Mouse (Mus musculus) embryonic facial prominence, embryonic 10.5 days (tissue): ENCODE results near the gene Ostc. TPM values are rescaled to one million over a fixed set of nuclear protein-coding genes. Genes with fewer than 3 reads are reported as not detected.

Source experiments
- DNase-seq: peaks from one replicate; pipeline ENCODE4 v3.0.0-alpha.2; 2017; ENCODE audit warnings: low spot score
- H3K27ac ChIP-seq: fragments of 300-500 bp; sonication (generic); replicated peaks from 2 replicates; pipeline ENCODE4 v1.5.1; 2016; ENCODE audit warnings: mild to moderate bottlenecking
- H3K27me3 ChIP-seq: fragments of 300-500 bp; sonication (generic); replicated peaks from 2 replicates; pipeline ENCODE4 v1.6.1; 2016; ENCODE audit warnings: low read depth, mild to moderate bottlenecking; ENCODE audit not compliant: poor library complexity, severe bottlenecking
- H3K36me3 ChIP-seq: fragments of 300-500 bp; sonication (generic); replicated peaks from 2 replicates; pipeline ENCODE4 v1.6.1; 2016; ENCODE audit warnings: mild to moderate bottlenecking, moderate library complexity
- H3K4me1 ChIP-seq: fragments of 300-500 bp; sonication (generic); 2 replicates; pipeline ENCODE4 v1.6.1; 2016
- H3K4me3 ChIP-seq: fragments of 300-500 bp; sonication (generic); 2 replicates; pipeline ENCODE4 v1.5.1; 2016; ENCODE audit warnings: mild to moderate bottlenecking, moderate library complexity
- H3K9me3 ChIP-seq: fragments of 300-500 bp; sonication (generic); 2 replicates; pipeline ENCODE4 v1.6.1; 2016; ENCODE audit warnings: mild to moderate bottlenecking
- WGBS: fragments of 180-500 bp; shearing (Covaris S2); methylation state at CpG from one replicate; pipeline ENCODE4 v1.1.7; 2016; 5-methylcytosine and 5-hydroxymethylcytosine counted together
- polyA plus RNA-seq: library from polyadenylated mRNA; unstranded; fragments of >200 nt; fragmentation: Nextera tagmentation; extraction: Ambion mirVana; gene quantifications from 2 replicates; pipeline ENCODE4 v1.2.1, GENCODE M21; 2016

Gene Ostc
- polyA plus RNA-seq, 1 experiment from 2014 or later, result 314 TPM

GRCm38 (mm10) chr3:130694041-130694593 lies 15.1 kb downstream of the Ostc start:
- 70% methylated on average over 9 of the region's 9 CpGs for WGBS
- H3K9me3 ChIP-seq, result no peaks in the 10 kb centered on the region; the same call in 1 of the 2 replicates
- H3K27me3 ChIP-seq, result no peaks in the 10 kb centered on the region
- peaks cover 10% of the 10 kb centered on the region for H3K4me1 ChIP-seq
- no peak for DNase-seq
- H3K36me3 ChIP-seq, result peaks cover 49% of the 10 kb centered on the region
- H3K27ac ChIP-seq, result no peak overlapping the region
- no peak overlapping the region for H3K4me3 ChIP-seq

GRCm38 (mm10) chr3:130691596-130692170 lies 17.6 kb downstream of the Ostc start:
- peak overlapping the region; percentile 55 for H3K4me3 ChIP-seq
- peak overlapping the region; percentile 73 for H3K27ac ChIP-seq
- peaks cover 26% of the 10 kb centered on the region for H3K36me3 ChIP-seq
- no peaks in the 10 kb centered on the region for H3K27me3 ChIP-seq
- WGBS, result 54% methylated on average over 12 of the region's 12 CpGs
- H3K9me3 ChIP-seq, result no peaks in the 10 kb centered on the region; the same call in 1 of the 2 replicates
- no peak for DNase-seq
- peaks cover 10% of the 10 kb centered on the region for H3K4me1 ChIP-seq

- Histone ChIP-seq H3K27me3 (no peaks in the 10 kb centered on the region), H3K4me1 (peaks cover 10% of the 10 kb centered on the region), H3K27ac (peak overlapping the region; percentile 73), H3K9me3 (no peaks in the 10 kb centered on the region; the same call in 1 of the 2 replicates), H3K36me3 (peaks cover 19% of the 10 kb centered on the region), H3K4me3 (peak overlapping the region; percentile 55)
- 10% methylated on average over 20 of the region's 20 CpGs for WGBS
- DNase-seq, result peak; percentile 60
Measured at GRCm38 (mm10) chr3:130690834-130691595, 18.2 kb downstream of the Ostc start.

- Histone ChIP-seq H3K27me3 (no peaks in the 10 kb centered on the region), H3K4me3 (no peak overlapping the region), H3K9me3 (no peaks in the 10 kb centered on the region; the same call in 1 of the 2 replicates), H3K36me3 (peaks cover 5% of the 10 kb centered on the region), H3K4me1 (peaks cover 11% of the 10 kb centered on the region), H3K27ac (no peak overlapping the region)
- peak; percentile 81 for DNase-seq
- WGBS, result 25% methylated on average over 12 of the region's 12 CpGs
Measured at GRCm38 (mm10) chr3:130689630-130690029, 19.6 kb downstream of the Ostc start.

- Histone ChIP-seq H3K9me3 (no peaks in the 10 kb centered on the region), H3K27ac (no peak overlapping the region), H3K27me3 (no peaks in the 10 kb centered on the region), H3K4me3 (no peak overlapping the region), H3K4me1 (peaks cover 20% of the 10 kb centered on the region), H3K36me3 (no peaks in the 10 kb centered on the region)
- no peak for DNase-seq
- WGBS, result 82% methylated on average over 1 of the region's 1 CpGs
Measured at GRCm38 (mm10) chr3:130687051-130687450, 22.2 kb downstream of the Ostc start.

GRCm38 (mm10) chr3:130685014-130685366 lies 24.3 kb downstream of the Ostc start:
- 84% methylated on average over 8 of the region's 8 CpGs for WGBS
- Histone ChIP-seq H3K4me1 (peaks cover 10% of the 10 kb centered on the region; the same call in 1 of the 2 replicates), H3K27me3 (no peaks in the 10 kb centered on the region), H3K36me3 (no peaks in the 10 kb centered on the region), H3K9me3 (no peaks in the 10 kb centered on the region), H3K27ac (no peak overlapping the region), H3K4me3 (no peak overlapping the region)
- DNase-seq, result no peak

GRCm38 (mm10) chr3:130684276-130685013 lies 24.8 kb downstream of the Ostc start:
- DNase-seq, result no peak
- 80% methylated on average over 9 of the region's 9 CpGs for WGBS
- Histone ChIP-seq H3K9me3 (no peaks in the 10 kb centered on the region), H3K27me3 (no peaks in the 10 kb centered on the region), H3K4me1 (peaks cover 10% of the 10 kb centered on the region; the same call in 1 of the 2 replicates), H3K4me3 (no peak overlapping the region), H3K27ac (no peak overlapping the region; the same call in 1 of the 2 replicates), H3K36me3 (no peaks in the 10 kb centered on the region)

- no peaks in the 10 kb centered on the region for H3K27me3 ChIP-seq
- no peak overlapping the region for H3K27ac ChIP-seq
- H3K4me3 ChIP-seq, result no peak overlapping the region
- 77% methylated on average over 8 of the region's 8 CpGs for WGBS
- H3K9me3 ChIP-seq, result no peaks in the 10 kb centered on the region
- H3K4me1 ChIP-seq, result peaks cover 10% of the 10 kb centered on the region; the same call in 1 of the 2 replicates
- no peak for DNase-seq
- H3K36me3 ChIP-seq, result no peaks in the 10 kb centered on the region
Measured at GRCm38 (mm10) chr3:130683836-130684235, 25.4 kb downstream of the Ostc start.

GRCm38 (mm10) chr3:130682183-130682582 lies 27.1 kb downstream of the Ostc start:
- H3K27me3 ChIP-seq, result no peaks in the 10 kb centered on the region
- H3K4me1 ChIP-seq, result peaks cover 10% of the 10 kb centered on the region; the same call in 1 of the 2 replicates
- no peaks in the 10 kb centered on the region for H3K36me3 ChIP-seq
- no peak overlapping the region for H3K27ac ChIP-seq
- WGBS, result 87% methylated on average over 9 of the region's 9 CpGs
- H3K4me3 ChIP-seq, result no peak overlapping the region
- H3K9me3 ChIP-seq, result no peaks in the 10 kb centered on the region
- no peak for DNase-seq

GRCm38 (mm10) chr3:130681226-130681625 lies 28.0 kb downstream of the Ostc start:
- 87% methylated on average over 2 of the region's 2 CpGs for WGBS

GRCm38 (mm10) chr3:130677671-130678460 lies 31.4 kb downstream of the Ostc start:
- H3K4me3 ChIP-seq, result no peak overlapping the region
- no peaks in the 10 kb centered on the region for H3K9me3 ChIP-seq
- WGBS, result 92% methylated on average over 19 of the region's 19 CpGs
- H3K27ac ChIP-seq, result no peak overlapping the region
- DNase-seq, result no peak
- H3K4me1 ChIP-seq, result peaks cover 12% of the 10 kb centered on the region
- H3K36me3 ChIP-seq, result no peaks in the 10 kb centered on the region
- H3K27me3 ChIP-seq, result no peaks in the 10 kb centered on the region

More at GRCm38 (mm10) chr3:130681226-130681625, 28.0 kb downstream of the Ostc start:
- no peak overlapping the region for H3K27ac ChIP-seq
- no peaks in the 10 kb centered on the region for H3K36me3 ChIP-seq
- no peaks in the 10 kb centered on the region for H3K9me3 ChIP-seq
- no peak overlapping the region for H3K4me3 ChIP-seq
- DNase-seq, result no peak
- H3K4me1 ChIP-seq, result peaks cover 10% of the 10 kb centered on the region; the same call in 1 of the 2 replicates
- no peaks in the 10 kb centered on the region for H3K27me3 ChIP-seq

- Histone ChIP-seq H3K9me3 (no peaks in the 10 kb centered on the region), H3K36me3 (no peaks in the 10 kb centered on the region), H3K4me1 (peaks cover 9% of the 10 kb centered on the region), H3K4me3 (no peak overlapping the region), H3K27me3 (no peaks in the 10 kb centered on the region), H3K27ac (no peak overlapping the region)
- no peak for DNase-seq
- 69% methylated on average over 14 of the region's 14 CpGs for WGBS
Measured at GRCm38 (mm10) chr3:130671291-130671690, 38.0 kb downstream of the Ostc start.
